Mouse (Mus musculus) left cerebral cortex, adult 18-20 months (tissue): ENCODE data around the gene Igsf9. TPM values are rescaled to one million over a fixed set of nuclear protein-coding genes. Genes with fewer than 3 reads are reported as not detected.
A peak's percentile ranks its signal among the peaks of the same experiment; 100 is the strongest.

Experiments used
- DNase-seq, 2 experiments: peaks; one replicate each; pipeline ENCODE4 v3.0.0; 2021 to 2022; ENCODE audit warnings: low spot score in 2 of 2, mixed read lengths in 1 of 2
- total RNA-seq, 2 experiments: library from RNA; stranded (reverse); gene quantifications; 2 replicates each; pipeline ENCODE4 v1.2.3; 2021

Igsf9 gene
- total RNA-seq, 2 experiments from 2014 or later, result 6.3 to 7.0 TPM

- no peak for DNase-seq
These were observed 32.6 kb downstream of the Igsf9 start for GRCm38 (mm10) chr1:172514213-172514529.

DNA sequence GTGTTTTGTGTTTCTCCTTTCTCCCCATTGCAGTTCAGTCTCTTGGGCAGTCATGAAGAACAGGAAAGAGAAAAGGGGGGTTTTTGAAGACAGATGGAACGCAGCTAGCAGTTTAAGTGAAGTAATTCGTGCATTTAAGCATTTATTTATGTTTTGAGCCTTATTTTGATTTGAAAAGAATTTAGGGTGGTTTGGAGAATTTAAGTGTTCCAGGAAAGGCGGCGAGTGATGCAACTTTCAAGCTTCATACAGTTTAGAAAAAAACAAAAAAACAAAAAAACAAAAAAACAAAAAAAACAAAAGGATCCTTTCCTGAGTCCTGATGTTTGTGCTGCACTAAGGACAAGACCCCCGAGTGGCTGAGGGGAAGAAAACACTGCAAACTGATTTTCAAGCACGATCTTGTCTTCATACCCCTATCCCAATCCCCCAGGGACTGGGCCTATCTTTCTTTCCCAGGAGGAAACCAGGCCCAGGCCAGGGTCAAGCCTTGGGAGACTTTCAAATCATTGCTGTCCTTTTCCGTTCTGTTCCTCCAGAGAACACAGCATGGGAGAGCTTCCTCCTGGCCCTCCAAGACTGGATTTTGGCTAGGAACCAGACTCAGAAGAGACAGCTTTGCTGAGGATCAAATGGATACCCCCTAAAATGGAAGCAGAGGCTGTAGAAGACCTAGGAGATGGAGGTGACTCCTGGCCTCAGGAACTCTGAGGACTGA is 33.1 kb downstream of the Igsf9 start:
- DNase-seq, result no peak

- no peak for DNase-seq
These were observed 33.8 kb downstream of the Igsf9 start for GRCm38 (mm10) chr1:172515396-172515795.

DNA sequence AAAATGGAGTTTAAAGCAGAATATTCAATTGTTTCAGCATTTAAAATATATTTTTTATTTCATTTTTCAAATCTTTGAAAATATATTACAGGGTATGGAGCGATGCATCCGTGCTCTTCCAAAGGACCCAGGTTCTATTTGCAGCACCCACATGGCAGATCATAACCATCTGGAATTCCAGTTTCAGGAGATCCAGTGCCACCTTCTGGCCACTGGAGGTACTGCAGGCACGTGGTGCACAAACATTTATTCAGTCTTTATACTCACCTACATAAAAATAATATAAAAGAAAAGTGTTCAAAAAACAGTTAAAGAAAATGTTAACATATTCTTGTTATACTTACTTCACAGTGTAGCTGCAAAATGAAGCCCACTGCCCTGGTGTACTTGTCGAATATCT is 36.4 kb downstream of the Igsf9 start:
- DNase-seq, result no peak

- no peak for DNase-seq
These were observed 38.1 kb downstream of the Igsf9 start for GRCm38 (mm10) chr1:172519644-172520043.

DNA sequence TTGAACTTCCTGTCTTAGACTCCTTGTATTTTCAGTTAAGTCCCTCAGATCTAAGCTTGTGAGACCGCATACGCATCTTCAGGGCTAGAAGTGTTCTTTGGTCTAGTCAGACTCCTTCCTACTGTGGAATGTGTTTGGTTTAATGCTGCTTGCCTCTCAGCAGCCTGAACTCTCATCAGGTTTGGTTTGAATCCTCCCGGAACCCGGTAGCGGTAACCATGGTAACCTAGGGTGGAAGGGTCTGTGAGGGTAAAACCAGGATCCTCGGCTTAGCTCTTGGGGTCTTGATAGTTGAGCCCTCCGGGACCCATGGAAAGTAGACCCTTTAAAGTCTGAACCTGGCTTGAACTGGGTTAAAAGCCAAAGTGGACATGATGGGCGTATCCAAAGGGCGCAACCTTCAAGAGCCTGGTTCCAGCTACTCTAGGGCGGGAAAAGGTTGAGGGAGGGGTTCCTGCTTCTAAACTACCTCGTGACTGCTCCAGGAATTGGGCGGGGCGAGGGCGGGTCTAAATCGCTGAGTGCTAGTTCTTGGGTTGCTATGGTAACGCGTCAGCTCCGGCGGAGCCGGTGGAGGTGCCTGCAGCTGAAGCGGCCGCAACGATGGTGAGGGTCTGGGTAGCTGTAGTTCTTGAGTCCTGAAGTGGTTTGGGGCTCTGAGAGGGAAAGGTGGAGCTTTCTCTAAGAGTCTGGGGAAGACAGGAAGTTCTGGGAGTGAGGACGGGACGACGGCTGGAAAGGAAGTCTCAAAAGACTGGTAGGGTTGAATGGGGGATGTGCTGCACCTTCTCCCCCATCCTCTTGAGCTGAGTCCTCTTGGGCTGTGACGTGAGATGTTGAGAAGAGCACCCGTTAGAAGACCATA is 39.2 kb downstream of the Igsf9 start, which contains the start of gene Cfap45:
Gene Cfap45, plus strand, starts transcription at position 226 of the 865 bp plus-strand sequence.
- peak; percentile 63 to 75 for DNase-seq

DNA sequence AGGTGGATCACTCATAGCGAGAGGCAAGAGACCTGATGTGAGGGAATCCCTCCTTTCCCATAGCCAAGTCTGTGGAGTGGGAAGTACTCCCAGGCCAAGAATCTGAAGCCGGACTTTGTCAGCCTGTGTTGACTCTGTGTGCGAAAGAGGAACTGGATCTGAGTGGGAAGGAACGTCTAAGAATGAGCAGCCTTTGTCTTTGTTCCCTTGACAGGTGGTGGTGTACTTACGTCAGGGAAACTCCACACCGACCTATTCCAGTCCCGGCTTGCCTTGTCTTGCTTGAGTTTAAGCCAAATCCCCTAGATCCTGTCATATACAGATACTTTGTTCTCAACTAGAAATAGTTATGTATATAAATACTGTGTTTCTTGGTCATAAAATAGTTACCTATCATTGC is 40.9 kb downstream of the Igsf9 start:
- DNase-seq, result no peak

GRCm38 (mm10) chr1:172523699-172524101 is 42.1 kb downstream of the Igsf9 start:
- no peak for DNase-seq

GRCm38 (mm10) chr1:172525027-172525764 is 43.6 kb downstream of the Igsf9 start:
- DNase-seq, result no peak

DNA sequence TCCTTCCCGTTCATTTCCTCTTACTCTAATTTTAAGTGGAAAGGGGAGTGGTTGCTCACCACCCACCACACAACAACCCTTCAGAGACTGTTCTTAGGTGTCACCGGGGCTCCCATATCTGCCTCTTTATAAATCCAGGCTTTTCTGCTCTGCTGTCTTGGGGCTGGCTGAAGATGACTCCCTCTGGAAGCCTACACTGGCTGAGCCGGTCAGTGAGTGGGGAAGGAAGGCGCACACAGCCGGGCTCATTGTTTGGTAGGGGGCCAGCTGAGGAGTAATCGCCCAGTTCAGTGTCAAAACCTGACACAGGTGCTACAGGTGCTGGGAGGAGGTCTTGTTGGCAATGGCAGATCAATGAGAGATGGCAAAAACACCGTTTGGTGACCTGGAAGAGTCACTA is 44.4 kb downstream of the Igsf9 start:
- DNase-seq, result no peak

GRCm38 (mm10) chr1:172526380-172527081 is 44.9 kb downstream of the Igsf9 start:
- no peak for DNase-seq

DNA sequence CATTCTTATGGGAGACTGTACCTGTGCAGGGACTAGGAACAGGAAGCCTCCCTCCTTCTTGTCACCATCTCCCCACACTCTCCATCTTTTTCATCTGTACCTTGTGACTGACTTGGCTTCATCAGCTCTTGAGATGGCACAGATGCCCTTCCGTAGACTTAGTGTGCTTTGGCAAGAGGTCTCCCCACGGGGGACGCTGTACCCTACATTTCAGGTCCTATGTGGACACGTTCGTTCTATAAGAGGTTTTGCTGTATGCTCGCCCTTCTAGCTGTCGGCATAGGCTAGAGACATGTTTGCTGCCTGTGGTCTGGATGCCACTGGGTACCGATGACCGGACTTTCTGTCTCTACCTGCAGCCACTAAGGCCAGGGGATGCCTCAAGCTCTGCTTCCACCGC is 45.8 kb downstream of the Igsf9 start:
- no peak for DNase-seq

DNA sequence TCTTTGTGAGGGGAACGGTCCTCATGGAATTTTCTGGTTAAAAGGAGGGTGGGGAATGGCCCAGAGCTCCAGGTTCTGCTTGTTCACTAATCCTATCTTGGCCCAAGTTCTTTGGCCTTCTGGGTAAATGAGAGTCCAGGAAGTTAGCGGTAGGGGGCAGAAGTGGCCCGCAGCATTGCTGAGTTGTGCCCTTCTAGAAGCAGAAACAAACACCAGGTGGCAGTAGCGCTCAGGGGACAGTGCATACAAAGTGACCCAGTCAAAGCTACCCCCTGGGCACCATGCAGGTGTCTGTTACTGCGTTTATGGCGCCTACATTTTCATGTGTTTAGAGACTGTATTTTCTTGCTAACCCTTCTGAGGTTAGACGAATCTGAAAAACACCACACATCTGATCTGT is 47.1 kb downstream of the Igsf9 start:
- peak; percentile 89 to 93 for DNase-seq

DNA sequence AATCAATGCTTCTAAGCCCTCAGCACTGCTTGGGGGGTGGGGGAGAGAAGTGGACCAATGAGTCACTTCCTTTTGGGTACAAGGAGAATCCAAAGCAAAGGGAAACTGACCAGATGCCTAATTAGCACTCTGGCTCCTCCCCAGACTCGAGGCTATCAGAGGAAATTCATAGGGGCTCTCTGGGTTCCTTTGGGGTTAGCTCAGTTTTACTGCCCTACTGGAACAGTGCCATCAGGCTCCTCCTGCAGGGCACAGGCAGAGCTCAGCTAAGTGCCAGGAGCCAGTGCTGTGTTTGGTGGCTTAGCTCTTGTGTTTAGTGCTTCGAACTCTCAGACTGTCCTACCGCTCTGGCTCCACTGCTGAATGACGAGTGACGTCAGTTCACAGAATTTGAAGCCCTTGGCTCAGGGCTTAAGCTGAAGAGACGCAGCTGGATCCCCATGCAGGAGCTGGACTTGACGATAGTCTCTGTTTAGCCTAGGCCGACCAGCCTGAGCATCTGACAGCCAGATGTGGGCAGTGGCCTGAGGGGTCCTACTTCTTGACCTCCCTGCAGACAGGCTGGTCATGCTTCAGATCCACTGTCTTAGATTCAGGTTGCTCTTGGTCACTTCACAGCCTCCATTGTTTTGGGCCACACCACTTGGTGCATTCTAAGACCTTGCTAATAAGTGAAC is 49.1 kb downstream of the Igsf9 start:
- no peak for DNase-seq

DNA sequence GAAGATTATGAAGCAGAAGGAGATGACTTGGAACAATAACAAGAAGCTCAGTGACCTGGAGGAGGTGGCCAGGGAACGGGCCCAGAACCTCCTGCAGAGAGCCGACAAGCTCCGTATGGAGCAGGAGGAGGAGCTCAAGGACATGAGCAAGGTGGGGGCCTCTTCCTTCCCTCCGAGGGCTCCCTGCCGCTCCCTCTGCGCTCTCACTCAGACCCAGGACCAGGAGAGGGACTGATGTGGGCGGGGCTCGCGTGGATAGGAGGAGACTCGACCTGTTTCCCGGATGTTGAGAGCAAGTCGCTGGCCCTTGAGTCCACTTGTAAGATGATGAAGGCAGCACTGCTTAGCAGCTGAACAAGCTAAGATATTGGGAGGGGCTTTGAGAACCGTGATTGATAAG is 51.0 kb downstream of the Igsf9 start:
- DNase-seq, result no peak

- DNase-seq, result no peak
These were observed 53.5 kb downstream of the Igsf9 start for GRCm38 (mm10) chr1:172535116-172535515.

- no peak for DNase-seq
These were observed 58.2 kb downstream of the Igsf9 start for GRCm38 (mm10) chr1:172539827-172540226.

GRCm38 (mm10) chr1:172540283-172540820 is 58.8 kb downstream of the Igsf9 start:
- no peak for DNase-seq

GRCm38 (mm10) chr1:172546062-172546461 is 64.5 kb downstream of the Igsf9 start:
- no peak for DNase-seq
